Mouse (Mus musculus): Measurements from ENCODE around the gene Ifrd2. TPM values are rescaled to one million over a fixed set of nuclear protein-coding genes. Genes with fewer than 3 reads are reported as not detected.

Gene Ifrd2
- polyA plus RNA-seq, 1 experiment, result 31.5 TPM

GRCm38 (mm10) chr9:107550491-107551116 lies 36.8 kb upstream of the Ifrd2 start:
- no peak overlapping the region for H3K4me3 ChIP-seq (ENCODE audit: insufficient read depth, low read length)
- TF ChIP-seq POLR2A (IDR thresholded peaks at IDR 0.05; ENCODE audit: low read depth, low read length) (no peak), CTCF (IDR thresholded peaks at IDR 0.05; ENCODE audit: borderline replicate concordance, insufficient read depth, low read length) (no peak)
- no peak overlapping the region for H3K27ac ChIP-seq (ENCODE audit: insufficient read depth, low read length)
- peaks cover 5% of the 10 kb centered on the region; the same call in 1 of the 2 replicates for H3K4me1 ChIP-seq (ENCODE audit: control insufficient read depth, insufficient read depth, low read length)

- H3K27ac ChIP-seq (ENCODE audit: insufficient read depth, low read length), result peak within 1 kb of the TSS; percentile 27
- peaks cover 5% of the 10 kb centered on the region; the same call in 1 of the 2 replicates for H3K4me1 ChIP-seq (ENCODE audit: control insufficient read depth, insufficient read depth, low read length)
- no peak for TF ChIP-seq CTCF (IDR thresholded peaks at IDR 0.05; ENCODE audit: borderline replicate concordance, insufficient read depth, low read length)
- TF ChIP-seq POLR2A (IDR thresholded peaks at IDR 0.05; ENCODE audit: low read depth, low read length), result peak; percentile 83
- peak within 1 kb of the TSS; percentile 62 for H3K4me3 ChIP-seq (ENCODE audit: insufficient read depth, low read length)
Measured at GRCm38 (mm10) chr9:107551117-107551889, 36.1 kb upstream of the Ifrd2 start, which contains the start of gene Rassf1. TSS of gene Rassf1 (plus strand) at chr9:107551555.

GRCm38 (mm10) chr9:107551890-107552355 lies 35.5 kb upstream of the Ifrd2 start:
- peak overlapping the region; percentile 62 for H3K4me3 ChIP-seq (ENCODE audit: insufficient read depth, low read length)
- peaks cover 5% of the 10 kb centered on the region; the same call in 1 of the 2 replicates for H3K4me1 ChIP-seq (ENCODE audit: control insufficient read depth, insufficient read depth, low read length)
- no peak for TF ChIP-seq CTCF (IDR thresholded peaks at IDR 0.05; ENCODE audit: borderline replicate concordance, insufficient read depth, low read length)
- peak; percentile 72 for TF ChIP-seq POLR2A (IDR thresholded peaks at IDR 0.05; ENCODE audit: low read depth, low read length)
- H3K27ac ChIP-seq (ENCODE audit: insufficient read depth, low read length), result peak overlapping the region; percentile 27

- TF ChIP-seq CTCF (IDR thresholded peaks at IDR 0.05; ENCODE audit: borderline replicate concordance, insufficient read depth, low read length) (no peak), POLR2A (IDR thresholded peaks at IDR 0.05; ENCODE audit: low read depth, low read length) (no peak)
- H3K4me1 ChIP-seq (ENCODE audit: control insufficient read depth, insufficient read depth, low read length), result peaks cover 12% of the 10 kb centered on the region
- peak overlapping the region; percentile 62 for H3K4me3 ChIP-seq (ENCODE audit: insufficient read depth, low read length)
- H3K27ac ChIP-seq (ENCODE audit: insufficient read depth, low read length), result no peak overlapping the region
Measured at GRCm38 (mm10) chr9:107552690-107553393, 34.6 kb upstream of the Ifrd2 start.

GRCm38 (mm10) chr9:107553541-107554318 lies 33.7 kb upstream of the Ifrd2 start:
- TF ChIP-seq CTCF (IDR thresholded peaks at IDR 0.05; ENCODE audit: borderline replicate concordance, insufficient read depth, low read length) (no peak), POLR2A (IDR thresholded peaks at IDR 0.05; ENCODE audit: low read depth, low read length) (no peak)
- H3K27ac ChIP-seq (ENCODE audit: insufficient read depth, low read length), result peak overlapping the region; percentile 55
- H3K4me3 ChIP-seq (ENCODE audit: insufficient read depth, low read length), result peak overlapping the region; percentile 62
- H3K4me1 ChIP-seq (ENCODE audit: control insufficient read depth, insufficient read depth, low read length), result peaks cover 12% of the 10 kb centered on the region

- peak overlapping the region; percentile 95 for H3K27ac ChIP-seq (ENCODE audit: insufficient read depth, low read length)
- H3K4me3 ChIP-seq (ENCODE audit: insufficient read depth, low read length), result peak overlapping the region; percentile 76
- peaks cover 12% of the 10 kb centered on the region for H3K4me1 ChIP-seq (ENCODE audit: control insufficient read depth, insufficient read depth, low read length)
- TF ChIP-seq POLR2A (IDR thresholded peaks at IDR 0.05; ENCODE audit: low read depth, low read length) (peak; percentile 91), CTCF (IDR thresholded peaks at IDR 0.05; ENCODE audit: borderline replicate concordance, insufficient read depth, low read length) (no peak)
Measured at GRCm38 (mm10) chr9:107554319-107554825, 33.1 kb upstream of the Ifrd2 start.

GRCm38 (mm10) chr9:107555031-107555457 lies 32.4 kb upstream of the Ifrd2 start:
- peaks cover 12% of the 10 kb centered on the region for H3K4me1 ChIP-seq (ENCODE audit: control insufficient read depth, insufficient read depth, low read length)
- peak overlapping the region; percentile 95 for H3K27ac ChIP-seq (ENCODE audit: insufficient read depth, low read length)

GRCm38 (mm10) chr9:107555701-107556100 lies 31.7 kb upstream of the Ifrd2 start:
- Histone ChIP-seq H3K27ac (ENCODE audit: insufficient read depth, low read length) (peak overlapping the region; percentile 95), H3K4me1 (ENCODE audit: control insufficient read depth, insufficient read depth, low read length) (peaks cover 12% of the 10 kb centered on the region), H3K4me3 (ENCODE audit: insufficient read depth, low read length) (peak overlapping the region; percentile 76)
- TF ChIP-seq CTCF (IDR thresholded peaks at IDR 0.05; ENCODE audit: borderline replicate concordance, insufficient read depth, low read length), result no peak
- no peak for TF ChIP-seq POLR2A (IDR thresholded peaks at IDR 0.05; ENCODE audit: low read depth, low read length)

More at GRCm38 (mm10) chr9:107555031-107555457, 32.4 kb upstream of the Ifrd2 start:
- TF ChIP-seq CTCF (IDR thresholded peaks at IDR 0.05; ENCODE audit: borderline replicate concordance, insufficient read depth, low read length) (no peak), POLR2A (IDR thresholded peaks at IDR 0.05; ENCODE audit: low read depth, low read length) (peak; percentile 71)
- peak overlapping the region; percentile 76 for H3K4me3 ChIP-seq (ENCODE audit: insufficient read depth, low read length)
